Mouse (Mus musculus) heart, embryonic 10.5 days (tissue): ENCODE data around the gene H2afy2. TPM values are rescaled to one million over a fixed set of nuclear protein-coding genes. Genes with fewer than 3 reads are reported as not detected.

ENCODE experiments used
- microRNA-seq: library from miRNA; unstranded; fragments of <30 nt; microRNA quantifications from one replicate; pipeline ENCODE4, GENCODE M21; 2017
- polyA plus RNA-seq: library from polyadenylated mRNA; unstranded; fragments of >200 nt; fragmentation: Nextera tagmentation; extraction: Ambion mirVana; gene quantifications from 2 replicates; pipeline ENCODE4 v1.2.1, GENCODE M21; 2016

The H2afy2 gene
- polyA plus RNA-seq, 1 experiment from 2014 or later, result 148 TPM

Small RNA genes lying within 50 kb of the gene (microRNA-seq; reads per million reads assigned to microRNA genes)
- not detected for gene Mir5108

Other genes starting within 250 kb of the H2afy2 start
- 0.06 and 0.11 TPM in 2 replicates for gene Npffr1, start 188.7 kb downstream of the H2afy2 start, polyA plus RNA-seq
- 183 and 245 TPM in 2 replicates for gene Ppa1, start 135.6 kb downstream of the H2afy2 start, polyA plus RNA-seq
- gene Sar1a, start 103.8 kb downstream of the H2afy2 start, polyA plus RNA-seq, result 187 and 218 TPM in 2 replicates
- gene Tysnd1, start 88.6 kb downstream of the H2afy2 start, polyA plus RNA-seq, result 26.8 and 39.2 TPM in 2 replicates
- 13.1 and 23.0 TPM in 2 replicates for gene Aifm2, start 68.9 kb downstream of the H2afy2 start, polyA plus RNA-seq
- gene Col13a1, start 195.0 kb upstream of the H2afy2 start, polyA plus RNA-seq, result 12.3 and 17.7 TPM in 2 replicates